Mouse (Mus musculus) layer of hippocampus, adult 8-10 months (tissue): ENCODE results near the gene Tmem165. TPM values are rescaled to one million over a fixed set of nuclear protein-coding genes. Genes with fewer than 3 reads are reported as not detected.
A peak's percentile ranks its signal among the peaks of the same experiment; 100 is the strongest.

Experiments used
- DNase-seq, 2 experiments: peaks; one replicate each; pipeline ENCODE4 v3.0.0; 2022; ENCODE audit warnings: low spot score in 2 of 2
- total RNA-seq, 4 experiments: library from RNA; stranded (reverse); gene quantifications; 2 replicates each; pipeline ENCODE4 v1.2.4; 2022

Gene Tmem165
- total RNA-seq, 4 experiments from 2014 or later: 28.6 to 38.4 (median 33.6) TPM

GRCm38 (mm10) chr5:76171039-76171438, 12.6 kb upstream of the Tmem165 start:
- no peak for DNase-seq

GRCm38 (mm10) chr5:76175051-76175450, 8.6 kb upstream of the Tmem165 start:
- DNase-seq: no peak

- no peak for DNase-seq
These were observed 7.3 kb upstream of the Tmem165 start for GRCm38 (mm10) chr5:76176411-76176810.

GRCm38 (mm10) chr5:76176841-76177240, 6.8 kb upstream of the Tmem165 start:
- DNase-seq: no peak

- DNase-seq: no peak
These were observed 6.0 kb upstream of the Tmem165 start for GRCm38 (mm10) chr5:76177664-76178063.

- DNase-seq: no peak
These were observed 4.5 kb upstream of the Tmem165 start for GRCm38 (mm10) chr5:76179171-76179570.

- DNase-seq: no peak
These were observed 3.9 kb upstream of the Tmem165 start for GRCm38 (mm10) chr5:76179791-76180190.

- no peak for DNase-seq
These were observed 1.4 kb upstream of the Tmem165 start for GRCm38 (mm10) chr5:76182326-76182725.

- no peak for DNase-seq
These were observed 484 bp upstream of the Tmem165 start for GRCm38 (mm10) chr5:76183043-76183749.

GRCm38 (mm10) chr5:76184286-76185080, 803 bp downstream of the Tmem165 start:
- peak in 1 of 2 experiments; percentile 26 for DNase-seq

- DNase-seq: no peak
These were observed 4.2 kb downstream of the Tmem165 start for GRCm38 (mm10) chr5:76187885-76188284.

GRCm38 (mm10) chr5:76190609-76191008, 6.9 kb downstream of the Tmem165 start:
- no peak for DNase-seq

- no peak for DNase-seq
These were observed 9.4 kb downstream of the Tmem165 start for GRCm38 (mm10) chr5:76193075-76193474.

- DNase-seq: no peak
These were observed 10.8 kb downstream of the Tmem165 start for GRCm38 (mm10) chr5:76194377-76194945.

- DNase-seq: no peak
These were observed 15.7 kb downstream of the Tmem165 start for GRCm38 (mm10) chr5:76199346-76199745.

- no peak for DNase-seq
These were observed 19.5 kb downstream of the Tmem165 start for GRCm38 (mm10) chr5:76203171-76203570.

- no peak for DNase-seq
These were observed 22.2 kb downstream of the Tmem165 start for GRCm38 (mm10) chr5:76205886-76206285.

- no peak for DNase-seq
These were observed 24.4 kb downstream of the Tmem165 start for GRCm38 (mm10) chr5:76208066-76208465.

- no peak for DNase-seq
These were observed 33.0 kb downstream of the Tmem165 start for GRCm38 (mm10) chr5:76216691-76217090.

GRCm38 (mm10) chr5:76231171-76231855, 47.6 kb downstream of the Tmem165 start:
- no peak for DNase-seq

- no peak for DNase-seq
These were observed 59.6 kb downstream of the Tmem165 start for GRCm38 (mm10) chr5:76243274-76243673.

GRCm38 (mm10) chr5:76243929-76244328, 60.2 kb downstream of the Tmem165 start:
- DNase-seq: no peak
